Mouse (Mus musculus) heart, embryonic 15.5 days (tissue): ENCODE results near the gene Acbd3. TPM values are rescaled to one million over a fixed set of nuclear protein-coding genes. Genes with fewer than 3 reads are reported as not detected.

Source experiments
- ATAC-seq: fragments of 200-750 bp; cut with Nextera tagmentation; replicated peaks from 2 replicates; pipeline ENCODE4 v1.8.0; 2017; ENCODE audit warnings: low read depth, moderate TSS enrichment; ENCODE audit not compliant: insufficient number of reproducible peaks, insufficient read depth, low FRiP score
- H3K27ac ChIP-seq: fragments of 300-500 bp; sonication (generic); 2 replicates; pipeline ENCODE4 v1.5.1; 2015; ENCODE audit warnings: mild to moderate bottlenecking, inconsistent platforms
- H3K27me3 ChIP-seq: fragments of 300-500 bp; sonication (generic); 2 replicates; pipeline ENCODE4 v1.6.1; 2015; ENCODE audit warnings: inconsistent platforms
- H3K36me3 ChIP-seq: fragments of 300-500 bp; sonication (generic); 2 replicates; pipeline ENCODE4 v1.6.1; 2015; ENCODE audit warnings: mild to moderate bottlenecking, inconsistent platforms
- H3K4me1 ChIP-seq: fragments of 300-500 bp; sonication (generic); replicated peaks from 2 replicates; pipeline ENCODE4 v1.6.1; 2015; ENCODE audit warnings: inconsistent platforms
- H3K4me2 ChIP-seq: fragments of 300-500 bp; sonication (generic); 2 replicates; pipeline ENCODE4 v1.6.1; 2015; ENCODE audit warnings: inconsistent platforms, mild to moderate bottlenecking, moderate library complexity
- H3K4me3 ChIP-seq: fragments of 300-500 bp; sonication (generic); 2 replicates; pipeline ENCODE4 v1.5.1; 2015; ENCODE audit warnings: mild to moderate bottlenecking, inconsistent platforms
- H3K9ac ChIP-seq: fragments of 300-500 bp; sonication (generic); 2 replicates; pipeline ENCODE4 v1.6.1; 2015; ENCODE audit warnings: mild to moderate bottlenecking, inconsistent platforms
- H3K9me3 ChIP-seq: fragments of 300-500 bp; sonication (generic); replicated peaks from 2 replicates; pipeline ENCODE4 v1.6.1; 2016; ENCODE audit warnings: inconsistent platforms
- WGBS: fragments of 180-500 bp; shearing (Covaris S2); methylation state at CpG from one replicate; pipeline ENCODE4 v1.1.7; 2015; ENCODE audit warnings: mixed read lengths; 5-methylcytosine and 5-hydroxymethylcytosine counted together
- polyA plus RNA-seq: library from polyadenylated mRNA; unstranded; fragments of >200 nt; fragmentation: Nextera tagmentation; extraction: Ambion mirVana; gene quantifications from 2 replicates; pipeline ENCODE4 v1.2.1, GENCODE M21; 2015

Gene Acbd3
- polyA plus RNA-seq, 1 experiment from 2014 or later, result 16.9 TPM

DNA sequence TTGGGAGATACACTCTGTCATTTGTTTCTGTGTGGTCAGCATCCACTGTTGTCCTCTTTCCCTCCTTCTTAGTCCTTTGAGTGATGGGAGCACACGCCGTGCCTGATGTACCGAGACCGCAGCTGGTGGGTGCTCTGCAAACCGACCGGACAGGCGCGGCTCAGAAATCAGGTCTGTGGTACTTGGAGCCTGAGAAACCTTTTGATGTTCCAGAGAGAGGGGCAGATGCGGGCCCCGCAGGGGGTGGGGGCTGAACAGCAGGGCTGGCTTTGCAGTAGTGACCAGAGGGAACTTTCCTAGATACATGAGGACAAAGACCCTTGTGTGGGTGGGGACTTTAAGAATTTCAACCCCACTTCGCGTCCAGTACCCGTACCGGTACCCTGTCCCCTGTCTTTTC lies 37.5 kb downstream of the Acbd3 start:
- Histone ChIP-seq H3K4me1 (peaks cover 16% of the 10 kb centered on the region), H3K27ac (no peak overlapping the region)
- WGBS, result 13% methylated on average over 14 of the region's 14 CpGs

GRCm38 (mm10) chr1:180763828-180764227 lies 38.0 kb downstream of the Acbd3 start:
- Histone ChIP-seq H3K27me3 (0 out of 2 replicates have a peak, but pooled peaks cover 3% of the 10 kb centered on the region), H3K4me2 (peak overlapping the region; percentile 89), H3K9me3 (no peaks in the 10 kb centered on the region), H3K4me3 (peak overlapping the region; percentile 48), H3K4me1 (peaks cover 20% of the 10 kb centered on the region), H3K36me3 (no peaks in the 10 kb centered on the region), H3K9ac (peak overlapping the region; percentile 51), H3K27ac (no peak overlapping the region)
- 3% methylated on average over 11 of the region's 11 CpGs for WGBS
- peak; percentile 56; the same call in 1 of the 2 replicates for ATAC-seq

More for the DNA sequence above, 37.5 kb downstream of the Acbd3 start:
- Histone ChIP-seq H3K9ac (peak overlapping the region; percentile 51), H3K4me3 (peak overlapping the region; percentile 48), H3K36me3 (no peaks in the 10 kb centered on the region), H3K27me3 (0 out of 2 replicates have a peak, but pooled peaks cover 3% of the 10 kb centered on the region), H3K4me2 (peak overlapping the region; percentile 89), H3K9me3 (no peaks in the 10 kb centered on the region)
- no peak for ATAC-seq

GRCm38 (mm10) chr1:180765393-180765792 lies 39.5 kb downstream of the Acbd3 start:
- Histone ChIP-seq H3K27ac (no peak overlapping the region), H3K4me3 (no peak overlapping the region), H3K9me3 (no peaks in the 10 kb centered on the region), H3K4me2 (no peak overlapping the region), H3K36me3 (no peaks in the 10 kb centered on the region), H3K27me3 (0 out of 2 replicates have a peak, but pooled peaks cover 3% of the 10 kb centered on the region), H3K4me1 (peaks cover 22% of the 10 kb centered on the region), H3K9ac (no peak overlapping the region)
- WGBS, result 82% methylated on average over 5 of the region's 5 CpGs
- ATAC-seq, result no peak

DNA sequence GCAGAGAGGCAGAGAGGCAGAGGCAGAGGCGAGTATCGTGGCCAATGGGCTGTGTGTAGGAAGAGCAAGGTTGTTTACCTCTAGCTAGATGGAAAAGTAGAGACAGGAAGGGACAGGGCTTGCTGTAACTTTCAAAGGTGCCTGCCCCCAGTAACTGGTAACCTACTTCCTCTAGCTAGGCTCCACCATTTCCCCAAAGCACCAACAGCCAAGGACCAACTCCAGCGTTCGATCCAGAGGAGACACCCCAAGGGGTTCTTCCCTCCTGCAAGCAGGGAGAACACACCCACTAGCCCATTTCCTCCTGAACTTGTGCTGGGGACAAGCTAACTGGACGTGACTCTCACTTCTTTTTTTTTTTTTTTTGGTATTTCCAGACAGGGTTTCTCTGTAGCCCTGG lies 40.7 kb downstream of the Acbd3 start:
- Histone ChIP-seq H3K9ac (no peak overlapping the region), H3K4me3 (no peak overlapping the region), H3K4me1 (peaks cover 23% of the 10 kb centered on the region), H3K27me3 (0 out of 2 replicates have a peak, but pooled peaks cover 3% of the 10 kb centered on the region), H3K36me3 (no peaks in the 10 kb centered on the region), H3K9me3 (no peaks in the 10 kb centered on the region), H3K27ac (no peak overlapping the region), H3K4me2 (no peak overlapping the region)
- 49% methylated on average over 5 of the region's 5 CpGs for WGBS
- ATAC-seq, result no peak

DNA sequence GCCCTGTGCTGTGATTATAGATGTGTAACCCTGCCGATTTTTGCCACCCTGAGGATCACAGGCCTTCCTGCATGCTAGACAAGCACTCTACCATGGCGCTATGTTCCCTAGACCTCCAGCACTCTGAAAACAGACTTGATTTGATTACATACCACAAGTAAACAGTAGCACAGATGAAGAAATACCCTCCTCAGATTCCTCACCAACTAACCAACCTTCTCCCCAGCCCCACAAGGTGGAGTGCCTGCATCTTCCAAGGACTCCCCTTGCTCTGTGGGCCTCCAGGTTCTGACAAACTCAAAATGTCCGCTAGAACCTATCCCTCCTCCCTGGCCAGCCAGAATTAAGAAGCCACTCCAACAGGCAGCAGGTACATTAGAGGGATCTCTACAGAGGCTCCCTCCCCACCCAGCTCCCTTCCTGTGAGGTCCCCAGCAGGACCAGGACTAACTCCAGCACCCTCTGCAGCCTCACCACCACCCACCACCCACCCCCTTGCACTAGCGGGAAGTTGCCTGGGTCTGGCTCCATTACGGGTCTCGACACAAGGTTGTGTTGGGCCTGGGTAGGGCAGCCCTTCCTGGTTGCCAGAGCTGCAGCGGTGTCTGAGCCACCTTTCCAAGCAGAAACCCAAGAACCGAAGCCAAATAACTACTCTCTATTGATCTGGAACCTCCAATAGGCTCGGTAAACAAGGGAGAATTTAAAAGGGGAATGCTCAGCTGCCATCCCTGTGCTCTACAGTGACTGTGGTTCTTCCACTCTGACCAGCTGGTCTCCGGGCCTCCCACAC lies 41.9 kb downstream of the Acbd3 start:
- 0 out of 2 replicates have a peak, but pooled peaks have one; percentile 20 for ATAC-seq
- 18% methylated on average over 10 of the region's 10 CpGs for WGBS

DNA sequence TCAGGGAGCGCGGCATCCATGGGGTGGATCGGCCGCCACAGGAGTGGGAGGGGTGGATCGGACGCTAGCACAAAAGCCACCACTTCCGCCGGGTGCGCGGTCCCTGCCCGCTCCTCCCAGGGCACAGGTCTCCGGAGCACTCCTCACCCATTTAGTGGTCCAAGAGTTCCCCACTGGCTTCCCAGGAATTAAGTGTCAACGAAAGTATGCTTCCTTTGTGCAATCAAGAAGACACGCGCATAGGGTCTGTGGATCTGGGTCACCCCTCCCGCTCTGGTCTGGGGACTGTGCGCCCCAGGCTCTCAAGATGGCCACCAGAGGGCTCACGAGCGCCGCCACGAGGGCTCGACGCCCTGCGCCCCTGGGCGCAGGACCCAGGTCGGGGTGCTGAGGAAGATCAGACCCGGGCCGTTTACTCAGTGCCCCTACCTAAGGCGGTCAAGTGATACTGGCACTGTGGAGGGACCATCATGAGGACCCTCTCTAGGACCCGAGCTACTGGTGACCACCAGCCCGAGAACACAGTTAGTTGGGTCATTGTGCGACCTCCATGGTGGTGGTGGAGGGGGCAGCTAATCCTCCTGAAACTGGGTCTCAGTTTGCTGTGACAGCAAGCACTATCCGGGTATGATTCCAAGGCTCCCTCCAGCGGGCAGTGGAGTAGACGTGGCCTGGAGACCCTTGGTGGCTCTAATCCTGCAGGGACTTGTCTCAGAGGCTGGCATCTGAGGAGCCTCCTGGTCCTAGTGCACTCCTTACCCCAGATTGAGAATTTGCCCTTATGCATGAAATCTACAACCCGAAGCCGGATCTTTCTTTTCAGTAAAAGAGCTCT lies 42.7 kb downstream of the Acbd3 start:
- WGBS, result 3% methylated on average over 37 of the region's 37 CpGs
- H3K27me3 ChIP-seq, result no peaks in the 10 kb centered on the region

More for the DNA sequence above, 41.9 kb downstream of the Acbd3 start:
- H3K4me2 ChIP-seq, result peak overlapping the region; percentile 87
- peaks cover 26% of the 10 kb centered on the region for H3K4me1 ChIP-seq
- H3K27ac ChIP-seq, result peak overlapping the region; percentile 66
- no peaks in the 10 kb centered on the region for H3K9me3 ChIP-seq
- H3K27me3 ChIP-seq, result 0 out of 2 replicates have a peak, but pooled peaks cover under 1% of the 10 kb centered on the region
- H3K9ac ChIP-seq, result peak overlapping the region; percentile 51
- H3K4me3 ChIP-seq, result peak overlapping the region; percentile 56
- no peaks in the 10 kb centered on the region for H3K36me3 ChIP-seq

GRCm38 (mm10) chr1:180771306-180771705 lies 45.5 kb downstream of the Acbd3 start:
- Histone ChIP-seq H3K9ac (no peak overlapping the region), H3K27me3 (no peaks in the 10 kb centered on the region), H3K4me3 (no peak overlapping the region), H3K36me3 (no peaks in the 10 kb centered on the region), H3K9me3 (no peaks in the 10 kb centered on the region), H3K27ac (no peak overlapping the region), H3K4me1 (peaks cover 29% of the 10 kb centered on the region), H3K4me2 (no peak overlapping the region)
- WGBS, result 67% methylated on average over 5 of the region's 5 CpGs
- no peak for ATAC-seq

More for the DNA sequence above, 42.7 kb downstream of the Acbd3 start:
- Histone ChIP-seq H3K4me3 (peak overlapping the region; percentile 56), H3K36me3 (no peaks in the 10 kb centered on the region), H3K27ac (peak overlapping the region; percentile 66), H3K9me3 (no peaks in the 10 kb centered on the region), H3K4me1 (peaks cover 20% of the 10 kb centered on the region), H3K4me2 (peak overlapping the region; percentile 87), H3K9ac (peak overlapping the region; percentile 51)
- ATAC-seq, result peak; percentile 83

- Histone ChIP-seq H3K36me3 (no peaks in the 10 kb centered on the region), H3K9me3 (no peaks in the 10 kb centered on the region), H3K27me3 (no peaks in the 10 kb centered on the region), H3K4me1 (peaks cover 34% of the 10 kb centered on the region), H3K27ac (no peak overlapping the region), H3K4me2 (no peak overlapping the region), H3K4me3 (no peak overlapping the region), H3K9ac (no peak overlapping the region)
- ATAC-seq, result no peak
- 43% methylated on average over 4 of the region's 4 CpGs for WGBS
Measured at GRCm38 (mm10) chr1:180771722-180772121, 45.9 kb downstream of the Acbd3 start.

GRCm38 (mm10) chr1:180772291-180772690 lies 46.4 kb downstream of the Acbd3 start:
- Histone ChIP-seq H3K9ac (no peak overlapping the region), H3K36me3 (no peaks in the 10 kb centered on the region), H3K4me3 (no peak overlapping the region), H3K27me3 (no peaks in the 10 kb centered on the region), H3K9me3 (no peaks in the 10 kb centered on the region), H3K4me1 (peaks cover 35% of the 10 kb centered on the region), H3K4me2 (no peak overlapping the region), H3K27ac (no peak overlapping the region)
- WGBS, result 89% methylated on average over 3 of the region's 3 CpGs
- no peak for ATAC-seq

DNA sequence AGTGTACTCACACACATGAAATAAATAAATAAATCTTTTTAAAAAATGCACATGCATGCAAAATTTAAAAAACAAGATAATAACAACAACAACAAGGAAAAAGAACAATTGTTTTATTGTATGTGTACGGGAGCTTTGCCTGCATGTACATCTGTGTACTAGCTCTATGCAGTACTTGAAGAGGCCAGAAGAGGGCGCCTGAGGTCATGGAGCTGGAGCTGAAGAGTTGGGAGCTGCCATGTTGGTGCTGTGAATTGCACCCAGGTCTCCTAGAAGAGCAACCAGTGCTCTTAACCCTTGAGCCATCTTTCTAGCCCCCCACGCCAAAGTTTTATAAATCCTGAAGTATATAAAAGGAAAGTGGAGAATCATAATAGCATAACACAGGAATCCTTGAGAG lies 48.8 kb downstream of the Acbd3 start:
- H3K9me3 ChIP-seq, result no peaks in the 10 kb centered on the region
- no peaks in the 10 kb centered on the region for H3K36me3 ChIP-seq
- peaks cover 35% of the 10 kb centered on the region for H3K4me1 ChIP-seq
- ATAC-seq, result no peak
- no peaks in the 10 kb centered on the region for H3K27me3 ChIP-seq
- WGBS, result 68% methylated on average over 3 of the region's 3 CpGs
- no peak overlapping the region for H3K9ac ChIP-seq
- no peak overlapping the region for H3K4me2 ChIP-seq
- no peak overlapping the region for H3K27ac ChIP-seq
- H3K4me3 ChIP-seq, result no peak overlapping the region

GRCm38 (mm10) chr1:180775317-180775716 lies 49.5 kb downstream of the Acbd3 start:
- no peak for ATAC-seq
- Histone ChIP-seq H3K27ac (peak overlapping the region; percentile 27; the same call in 1 of the 2 replicates), H3K9ac (peak overlapping the region; percentile 25; the same call in 1 of the 2 replicates), H3K4me2 (no peak overlapping the region), H3K36me3 (no peaks in the 10 kb centered on the region), H3K27me3 (no peaks in the 10 kb centered on the region), H3K9me3 (no peaks in the 10 kb centered on the region), H3K4me1 (peaks cover 35% of the 10 kb centered on the region), H3K4me3 (no peak overlapping the region)
- 77% methylated on average over 10 of the region's 10 CpGs for WGBS
